8 mouse cellular contexts compared by ENCODE assay signal in genomic region chr4:68022891-68023303, GRCm38 (mm10).
A peak's percentile ranks its signal among the peaks of the same experiment; 100 is the strongest.
DNase-seq lines count a peak whose midpoint lies in the region; ATAC-seq lines count a peak whose summit lies in the region.

No protein-coding gene starts in this region.

- no peaks in the 10 kb centered on the region for H3K36me3 ChIP-seq in liver, embryonic 13.5 days

- H3K4me3 ChIP-seq in liver, embryonic 13.5 days (replicated peaks), result no peak overlapping the region

- H3K27me3 ChIP-seq in liver, embryonic 13.5 days, result no peaks in the 10 kb centered on the region

- H3K9me3 ChIP-seq in liver, embryonic 13.5 days (replicated peaks), result no peaks in the 10 kb centered on the region

- no peaks in the 10 kb centered on the region for H3K4me1 ChIP-seq in liver, embryonic 13.5 days (replicated peaks)

- no peak overlapping the region for H3K9ac ChIP-seq in liver, embryonic 13.5 days

- 14% methylated on average over 2 of the region's 2 CpGs for WGBS in liver, embryonic 13.5 days (ENCODE audit: insufficient replicate concordance)

- H3K27ac ChIP-seq in liver, embryonic 13.5 days, result no peak overlapping the region

- ATAC-seq in liver, embryonic 13.5 days (ENCODE audit: low read depth), result no peak

- no peak overlapping the region for H3K4me2 ChIP-seq in liver, embryonic 13.5 days

- peak; percentile 22 for DNase-seq in kidney, adult 9 months
- no peak for DNase-seq in kidney, adult 11 months
- peak; percentile 76 to 78 for DNase-seq in cerebellum, postnatal 10 days
- DNase-seq in frontal cortex, postnatal 14 days (ENCODE audit: low spot score in 2 of 2), result peak; percentile 53 to 54
- DNase-seq in layer of hippocampus, adult 11-12 months (ENCODE audit: low spot score), result peak; percentile 66
- peak; percentile 18 for DNase-seq in liver, embryonic 13.5 days
- DNase-seq in right cerebral cortex, postnatal 10 days (ENCODE audit: low spot score in 2 of 2), result peak; percentile 81 to 82
- no peak for DNase-seq in thymus, adult 18-20 months

Comparison
In these comparisons a context has a peak if more than half of its experiments do, and no peak if none do; other contexts are left out.
1. DNase-seq: peak in kidney, adult 9 months (single experiment), cerebellum, postnatal 10 days (2 of 2), frontal cortex, postnatal 14 days (2 of 2), layer of hippocampus, adult 11-12 months (single experiment), liver, embryonic 13.5 days (single experiment) and right cerebral cortex, postnatal 10 days (2 of 2); none in kidney, adult 11 months (single experiment) and thymus, adult 18-20 months (0 of 2).